Mouse (Mus musculus): ENCODE measurements around the gene Gpr55.

DNA sequence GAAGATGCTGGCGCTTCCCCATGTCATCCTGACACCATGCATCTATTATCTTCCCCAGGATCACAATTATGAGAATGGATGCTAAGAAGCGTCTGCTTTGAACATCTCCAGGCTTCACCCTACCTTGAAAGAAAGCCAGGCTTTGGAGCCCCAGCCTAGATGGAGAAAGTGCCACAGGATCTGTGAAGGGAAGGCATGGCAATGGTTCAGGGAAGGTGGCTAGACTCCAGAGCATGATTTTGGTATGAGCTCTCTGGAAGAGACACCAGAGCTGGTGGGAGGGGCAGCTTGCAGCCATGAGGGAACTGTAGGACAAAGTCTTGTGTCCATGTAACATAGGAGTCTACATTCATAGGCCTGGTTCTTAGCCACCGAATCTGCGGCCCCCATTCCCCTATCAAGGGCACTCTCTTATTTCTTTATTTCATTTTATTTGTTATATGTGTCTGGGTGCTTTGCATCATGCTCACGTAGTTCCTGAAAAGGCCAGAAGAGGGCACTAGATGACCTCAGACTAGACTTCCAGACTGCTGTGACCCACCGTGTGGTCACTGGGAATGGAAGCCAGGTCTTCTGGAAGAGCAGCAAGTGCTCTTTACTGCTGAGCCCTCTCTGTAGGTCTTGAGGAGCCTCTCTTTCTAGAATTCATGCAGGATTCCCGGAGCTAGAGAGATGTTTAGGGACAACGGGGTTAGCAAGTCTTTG, 25.5 kb downstream of the Gpr55 start:
- peak; percentile 65 for TF ChIP-seq CTCF (IDR thresholded peaks at IDR 0.05; ENCODE audit: control insufficient read depth, insufficient read depth, low read length)
- no peak for TF ChIP-seq POLR2A (IDR thresholded peaks at IDR 0.05; ENCODE audit: borderline replicate concordance, control insufficient read depth, low read depth, low read length)

Measured in bone marrow, adult 2 months (tissue).